Mouse (Mus musculus): ENCODE data around the gene Gjb3.

The Gjb3 gene

GRCm38 (mm10) chr4:127279241-127279640 is 51.4 kb downstream of the Gjb3 start:
- DNase-seq (ENCODE audit: low read depth), result no peak

GRCm38 (mm10) chr4:127278451-127279001 is 52.1 kb downstream of the Gjb3 start:
- no peak for DNase-seq (ENCODE audit: low read depth)

Data from induced T-regulatory cell, adult 2 months (primary cell).